Mouse (Mus musculus) inflammation-experienced regulatory T-cells (primary cell): ENCODE data around the gene Mfsd2a. TPM values are rescaled to one million over a fixed set of nuclear protein-coding genes. Genes with fewer than 3 reads are reported as not detected.

Source experiments
- polyA plus RNA-seq, 2 experiments: library from polyadenylated mRNA; unstranded; fragments of 100-300 nt; shearing (Covaris generic); gene quantifications; one replicate each; pipeline ENCODE4 v1.2.1; 2017

Gene Mfsd2a
- 1 to 10 TPM; 3.4 to 3.5 TPM for polyA plus RNA-seq

DNA sequence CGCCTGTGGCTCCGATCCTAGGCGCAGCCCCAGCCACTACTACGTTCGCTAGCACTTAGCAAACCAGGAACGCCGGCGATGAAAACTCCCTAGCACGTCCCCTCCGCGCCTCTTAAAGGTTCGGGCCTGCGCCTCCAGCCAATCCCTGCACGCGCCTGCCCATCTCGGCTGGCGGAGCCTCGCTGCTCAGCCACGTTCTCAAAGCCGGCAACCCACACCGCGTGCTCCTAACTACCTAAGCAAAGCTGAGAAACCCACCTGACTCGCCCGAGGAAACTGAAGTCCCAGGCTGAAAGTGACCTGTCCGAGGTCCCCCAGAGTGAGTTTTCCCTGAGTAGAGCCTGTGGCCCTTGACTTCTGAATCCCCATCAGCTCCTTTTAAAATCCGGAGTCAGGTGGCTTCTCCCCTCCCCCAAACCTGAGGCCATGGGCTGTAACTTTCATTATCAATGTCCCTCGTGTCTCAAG is at the start of gene Mfsd2a:
Gene Mfsd2a, minus strand, starts transcription at position 89 of the 468 bp plus-strand sequence.

DNA sequence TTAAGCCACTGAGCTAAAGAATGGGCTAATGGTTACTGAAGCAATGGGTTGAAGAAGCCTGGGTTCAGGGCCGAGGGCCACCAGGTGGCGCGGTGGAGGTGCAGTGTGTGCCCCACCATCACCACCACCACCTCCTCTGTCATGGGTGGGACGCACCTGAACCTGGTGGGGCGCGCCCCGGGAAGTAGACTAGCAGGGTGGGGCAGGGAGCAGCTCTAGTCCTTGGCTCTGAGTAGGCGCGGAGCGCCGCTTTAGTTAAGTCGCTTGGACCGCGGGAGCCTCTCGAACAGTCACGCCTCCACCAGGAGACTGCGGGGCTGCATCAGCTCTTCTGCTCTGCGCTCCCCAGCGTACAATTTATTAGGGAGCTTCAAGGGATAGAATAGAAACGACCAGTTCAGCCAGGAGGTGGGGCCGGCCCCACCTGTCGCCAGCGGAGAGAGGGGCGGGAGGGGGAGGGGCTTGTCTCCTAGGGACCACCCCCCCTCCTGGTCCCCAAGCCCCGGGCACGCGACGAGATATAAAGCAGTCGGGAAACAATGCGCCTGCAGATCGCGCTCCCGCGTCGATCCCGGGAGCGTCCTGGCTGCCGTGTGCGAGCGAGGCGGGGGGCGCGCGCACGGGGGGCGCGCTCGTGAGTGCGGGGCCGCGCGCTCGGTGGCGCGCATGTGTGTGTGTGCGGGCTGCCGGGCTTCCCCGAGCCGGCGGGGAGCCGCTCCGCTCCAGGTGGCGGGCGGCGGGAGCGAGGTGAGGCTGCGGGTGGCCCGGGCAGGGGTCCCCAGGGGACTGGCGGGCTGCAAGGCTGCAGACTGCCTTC is 34.6 kb upstream of the Mfsd2a start, which contains the start of gene Mycl:
Gene Mycl, plus strand, starts transcription at position 249 of the 817 bp plus-strand sequence.

Other genes with a start within 250 kb of the Mfsd2a start
- gene Ppt1, start 124.9 kb downstream of the Mfsd2a start, polyA plus RNA-seq = 100 to 1,000 TPM in 1 of 2 experiments, 10 to 100 TPM in 1; 88.7 to 104 TPM
- gene Cap1, start 75.1 kb downstream of the Mfsd2a start, polyA plus RNA-seq = 100 to 1,000 TPM; 113 to 140 TPM
- not detected for gene Mycl, start 34.5 kb upstream of the Mfsd2a start, polyA plus RNA-seq
- 10 to 100 TPM; 20.3 to 25.8 TPM for gene Trit1, start 55.4 kb upstream of the Mfsd2a start, polyA plus RNA-seq
- gene Bmp8b, start 144.0 kb upstream of the Mfsd2a start, polyA plus RNA-seq = under 1 TPM; 0.08 to 0.16 TPM
- not detected for gene Oxct2b, start 155.1 kb upstream of the Mfsd2a start, polyA plus RNA-seq
- gene Ppie, start 178.8 kb upstream of the Mfsd2a start, polyA plus RNA-seq = 100 to 1,000 TPM in 1 of 2 experiments, 10 to 100 TPM in 1; 82.9 to 100 TPM
- gene Hpcal4, start 222.0 kb upstream of the Mfsd2a start, polyA plus RNA-seq = 1 to 10 TPM in 1 of 2 experiments, under 1 TPM in 1; 0.30 to 3.6 TPM
- under 1 TPM in 1 of 2 experiments, not detected in 1; 0.31 TPM for gene Nt5c1a, start 240.3 kb upstream of the Mfsd2a start, polyA plus RNA-seq